Mouse (Mus musculus) limb, embryonic 14.5 days (tissue): ENCODE measurements around the gene Nubp2. TPM values are rescaled to one million over a fixed set of nuclear protein-coding genes. Genes with fewer than 3 reads are reported as not detected.

ENCODE experiments used
- ATAC-seq: fragments of 200-750 bp; cut with Nextera tagmentation; 2 replicates; pipeline ENCODE4 v1.8.0; 2017; ENCODE audit warnings: low read depth, moderate number of reproducible peaks, moderate TSS enrichment; ENCODE audit not compliant: low FRiP score
- DNase-seq: peaks from one replicate; pipeline ENCODE4 v3.0.0-alpha.2; 2015; ENCODE audit warnings: low spot score
- H3K27ac ChIP-seq: fragments of 300-500 bp; sonication (generic); replicated peaks from 2 replicates; pipeline ENCODE4 v1.5.1; 2014; ENCODE audit warnings: low read depth, mild to moderate bottlenecking, low read length, moderate library complexity, mixed read lengths
- H3K27me3 ChIP-seq: fragments of 300-500 bp; sonication (generic); 2 replicates; pipeline ENCODE4 v1.6.1; 2014; ENCODE audit warnings: low read length, mixed read lengths; ENCODE audit not compliant: control insufficient read depth, insufficient read depth
- H3K36me3 ChIP-seq: fragments of 300-500 bp; sonication (generic); 2 replicates; pipeline ENCODE4 v1.6.1; 2014; ENCODE audit warnings: mild to moderate bottlenecking, low read length, moderate library complexity, mixed read lengths; ENCODE audit not compliant: control insufficient read depth, insufficient read depth
- H3K4me1 ChIP-seq: fragments of 300-500 bp; sonication (generic); 2 replicates; pipeline ENCODE4 v1.6.1; 2014; ENCODE audit warnings: antibody characterized with exemption, low read length, mixed read lengths; ENCODE audit not compliant: control insufficient read depth, insufficient read depth
- H3K4me2 ChIP-seq: fragments of 300-500 bp; sonication (generic); replicated peaks from 2 replicates; pipeline ENCODE4 v1.6.1; 2014; ENCODE audit warnings: low read depth, mild to moderate bottlenecking, low read length, moderate library complexity; ENCODE audit not compliant: severe bottlenecking
- H3K4me3 ChIP-seq: fragments of 300-500 bp; sonication (generic); replicated peaks from 2 replicates; pipeline ENCODE4 v1.5.1; 2014; ENCODE audit warnings: low read length
- H3K9ac ChIP-seq: fragments of 300-500 bp; sonication (generic); 2 replicates; pipeline ENCODE4 v1.6.1; 2014; ENCODE audit warnings: mild to moderate bottlenecking, low read depth, low read length, moderate library complexity; ENCODE audit not compliant: severe bottlenecking
- H3K9me3 ChIP-seq: fragments of 300-500 bp; sonication (generic); 2 replicates; pipeline ENCODE4 v1.6.1; 2016; ENCODE audit warnings: low read length; ENCODE audit not compliant: control insufficient read depth
- POLR2A ChIP-seq: fragments of 200-500 bp; IDR thresholded peaks from 2 replicates; pipeline ENCODE4 v1.8.0; 2012; ENCODE audit warnings: inconsistent platforms, mild to moderate bottlenecking, moderate library complexity, borderline replicate concordance; ENCODE audit not compliant: insufficient read depth, insufficient read length; ENCODE audit errors: extremely low read depth
- WGBS: fragments of 180-500 bp; shearing (Covaris S2); extraction: QIAGEN DNeasy Blood & Tissue Kit; methylation state at CpG from one replicate; pipeline ENCODE4 v1.1.7; 2014; 5-methylcytosine and 5-hydroxymethylcytosine counted together
- polyA plus RNA-seq, 2 experiments: library from polyadenylated mRNA; depleted of rRNA in 1 of 2; stranded (reverse) in 1 of 2; unstranded in 1 of 2; fragments of >200 nt; fragmentation: Nextera tagmentation in 1 of 2; extraction: Ambion mirVana in 1 of 2; gene quantifications; 2 replicates each; pipeline versions ENCODE4 v1.2.1 to v1.2.3; 2012 to 2014

The Nubp2 gene
- polyA plus RNA-seq, 2 experiments, result 27.4 to 54.0 TPM

DNA sequence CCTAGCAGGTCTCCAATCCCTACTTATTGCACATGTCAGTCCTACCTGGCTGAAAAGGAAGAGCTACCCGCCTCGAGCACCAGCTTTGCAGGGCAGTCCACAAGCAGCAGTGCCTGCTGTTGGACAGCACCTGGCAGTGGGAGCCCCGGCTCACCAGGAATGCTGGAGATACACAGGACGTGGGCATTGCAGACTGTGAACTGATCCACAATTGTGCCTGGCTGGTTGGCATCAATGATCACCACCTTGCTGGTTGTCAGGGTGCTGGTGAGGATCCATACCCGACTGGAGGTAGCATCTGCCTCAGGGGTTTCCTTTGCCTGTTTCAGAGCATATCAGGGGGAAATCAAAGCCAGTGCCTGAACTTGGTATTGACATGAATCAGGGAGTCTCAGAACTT lies 16.0 kb upstream of the Nubp2 start:
- Histone ChIP-seq H3K4me3 (no peak overlapping the region), H3K27ac (no peak overlapping the region), H3K4me2 (no peak overlapping the region), H3K27me3 (no peaks in the 10 kb centered on the region), H3K4me1 (peaks cover 4% of the 10 kb centered on the region; the same call in 1 of the 2 replicates), H3K9me3 (no peaks in the 10 kb centered on the region), H3K9ac (no peak overlapping the region), H3K36me3 (peaks cover 99% of the 10 kb centered on the region)
- ATAC-seq (no peak), DNase-seq (no peak)
- TF ChIP-seq POLR2A, result no peak
- 89% methylated on average over 5 of the region's 5 CpGs for WGBS

DNA sequence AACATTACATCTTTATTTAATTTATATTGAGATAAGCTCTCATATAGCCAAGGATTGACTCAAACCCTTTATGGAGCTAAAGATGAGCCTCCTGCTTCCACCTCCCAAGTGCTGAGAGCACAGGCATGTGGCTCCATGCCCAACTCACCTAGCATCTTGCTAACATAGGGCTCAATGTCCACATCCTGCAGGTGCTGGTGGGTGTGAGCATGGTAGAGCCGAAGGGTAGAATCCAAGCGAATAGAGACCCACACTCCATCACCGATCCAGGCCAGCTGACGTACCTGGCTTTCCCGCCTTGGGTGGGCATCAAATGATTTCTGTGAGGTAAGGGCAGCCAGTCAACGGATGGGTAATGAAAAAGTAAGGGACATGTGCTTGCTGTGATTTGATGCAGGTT lies 13.9 kb upstream of the Nubp2 start:
- no peak overlapping the region for H3K4me3 ChIP-seq
- ATAC-seq (no peak), DNase-seq (no peak)
- H3K27me3 ChIP-seq, result no peaks in the 10 kb centered on the region
- peaks cover 83% of the 10 kb centered on the region for H3K36me3 ChIP-seq
- no peak overlapping the region for H3K4me2 ChIP-seq
- WGBS, result 90% methylated on average over 6 of the region's 6 CpGs
- H3K4me1 ChIP-seq, result peaks cover 15% of the 10 kb centered on the region
- TF ChIP-seq POLR2A, result no peak
- no peaks in the 10 kb centered on the region for H3K9me3 ChIP-seq
- H3K27ac ChIP-seq, result no peak overlapping the region
- H3K9ac ChIP-seq, result no peak overlapping the region

- no peak for TF ChIP-seq POLR2A
- Histone ChIP-seq H3K27ac (no peak overlapping the region), H3K4me1 (peaks cover 17% of the 10 kb centered on the region), H3K9me3 (no peaks in the 10 kb centered on the region), H3K9ac (no peak overlapping the region), H3K4me3 (no peak overlapping the region), H3K36me3 (peaks cover 74% of the 10 kb centered on the region), H3K27me3 (no peaks in the 10 kb centered on the region), H3K4me2 (no peak overlapping the region)
- DNase-seq (no peak), ATAC-seq (no peak)
- WGBS, result 93% methylated on average over 5 of the region's 5 CpGs
These were observed 13.0 kb upstream of the Nubp2 start for GRCm38 (mm10) chr17:24899153-24899552.

GRCm38 (mm10) chr17:24898041-24898854 lies 12.1 kb upstream of the Nubp2 start:
- peaks cover 71% of the 10 kb centered on the region for H3K36me3 ChIP-seq
- no peak for ATAC-seq
- H3K27ac ChIP-seq, result no peak overlapping the region
- TF ChIP-seq POLR2A, result no peak
- H3K9ac ChIP-seq, result no peak overlapping the region
- no peak for DNase-seq
- WGBS, result 85% methylated on average over 4 of the region's 4 CpGs
- 0 out of 2 replicates have a peak overlapping the region, but pooled peaks have one; percentile 2 for H3K4me3 ChIP-seq
- no peak overlapping the region for H3K4me2 ChIP-seq
- H3K9me3 ChIP-seq, result no peaks in the 10 kb centered on the region
- no peaks in the 10 kb centered on the region for H3K27me3 ChIP-seq
- peaks cover 22% of the 10 kb centered on the region for H3K4me1 ChIP-seq

DNA sequence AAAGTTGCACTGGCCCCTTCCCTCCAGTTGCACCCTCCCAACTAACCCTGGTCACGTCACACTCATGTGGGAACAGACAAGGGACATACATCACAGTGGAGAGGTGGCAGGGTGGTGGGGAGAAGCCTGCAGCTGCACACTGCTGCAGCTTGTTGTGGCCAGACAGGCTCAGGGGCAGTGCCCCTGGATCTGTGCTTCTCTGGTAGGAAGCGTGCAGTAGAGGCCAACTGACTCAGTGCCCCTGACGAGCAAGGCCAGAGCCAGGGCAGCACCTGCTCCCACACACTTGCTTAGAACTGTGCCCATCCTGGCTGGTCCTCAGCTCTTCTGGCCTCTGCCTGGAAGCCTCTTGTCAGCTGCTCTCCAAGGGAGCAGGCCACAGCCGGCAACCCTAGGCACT lies 11.5 kb upstream of the Nubp2 start:
- no peak for DNase-seq
- Histone ChIP-seq H3K36me3 (peaks cover 71% of the 10 kb centered on the region), H3K4me2 (0 out of 2 replicates have a peak overlapping the region, but pooled peaks have one; percentile 98), H3K4me3 (0 out of 2 replicates have a peak overlapping the region, but pooled peaks have one; percentile 2), H3K9ac (no peak overlapping the region), H3K9me3 (no peaks in the 10 kb centered on the region), H3K27ac (no peak overlapping the region), H3K27me3 (no peaks in the 10 kb centered on the region), H3K4me1 (peaks cover 22% of the 10 kb centered on the region)
- ATAC-seq, result no peak
- no peak for TF ChIP-seq POLR2A
- 78% methylated on average over 4 of the region's 4 CpGs for WGBS
